Comparison of ENCODE assay signal across 9 mouse cellular contexts in the genomic region with DNA sequence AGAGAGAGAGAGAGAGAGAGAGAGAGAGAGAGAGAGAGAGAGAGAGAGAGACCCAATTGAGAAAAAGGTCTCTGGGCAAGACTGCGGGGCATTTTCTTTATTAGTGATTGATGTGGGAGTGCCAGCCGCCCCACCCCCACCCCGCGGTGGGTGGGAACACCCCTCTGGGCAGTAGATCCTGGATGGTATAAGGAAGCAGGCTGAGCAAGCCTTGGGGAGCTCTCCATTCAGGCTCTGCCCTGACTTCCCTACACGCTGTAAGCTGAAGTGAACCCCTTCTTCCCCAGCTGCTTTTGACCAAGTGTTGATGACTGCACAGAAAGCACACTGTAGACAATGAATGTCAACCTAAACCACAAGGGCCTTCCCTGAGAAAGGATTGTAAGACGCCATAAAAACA. TPM values are rescaled to one million over a fixed set of nuclear protein-coding genes. Genes with fewer than 3 reads are reported as not detected.
DNase-seq lines count a peak whose midpoint lies in the region; ATAC-seq lines count a peak whose summit lies in the region.
"Had no signal": no experiment of that assay in that cellular context is flagged by ENCODE, and none has a peak within 500 bp of the region (broad histone marks: within the 10 kb centered on the region; RNA-seq: fewer than 3 reads in every experiment).

No protein-coding gene starts in this region.

- H3K4me3 ChIP-seq in heart, embryonic 12.5 days, result no peak overlapping the region
- peak overlapping the region; percentile 71; the same call in 1 of the 2 replicates for H3K4me3 ChIP-seq in hindbrain, embryonic 15.5 days
- H3K4me3 ChIP-seq in neural tube, embryonic 13.5 days, result no peak overlapping the region

- H3K9ac ChIP-seq in heart, embryonic 12.5 days, result no peak overlapping the region
- no peak overlapping the region; the same call in 1 of the 2 replicates for H3K9ac ChIP-seq in hindbrain, embryonic 15.5 days
- no peak overlapping the region for H3K9ac ChIP-seq in neural tube, embryonic 13.5 days
- H3K9ac ChIP-seq: liver, postnatal 0 days had no signal

- no peaks in the 10 kb centered on the region for H3K4me1 ChIP-seq in heart, embryonic 12.5 days (replicated peaks)
- H3K4me1 ChIP-seq in hindbrain, embryonic 15.5 days (replicated peaks), result peaks cover 26% of the 10 kb centered on the region
- peaks cover 43% of the 10 kb centered on the region for H3K4me1 ChIP-seq in neural tube, embryonic 13.5 days (replicated peaks)

- no peaks in the 10 kb centered on the region for H3K36me3 ChIP-seq in heart, embryonic 12.5 days
- no peaks in the 10 kb centered on the region for H3K36me3 ChIP-seq in hindbrain, embryonic 15.5 days
- no peaks in the 10 kb centered on the region for H3K36me3 ChIP-seq in neural tube, embryonic 13.5 days

- peaks cover 4% of the 10 kb centered on the region; the same call in 1 of the 2 replicates for H3K9me3 ChIP-seq in heart, embryonic 12.5 days (replicated peaks)
- no peaks in the 10 kb centered on the region for H3K9me3 ChIP-seq in hindbrain, embryonic 15.5 days
- no peaks in the 10 kb centered on the region for H3K9me3 ChIP-seq in neural tube, embryonic 13.5 days

- H3K27me3 ChIP-seq in heart, embryonic 12.5 days (replicated peaks), result peaks cover 29% of the 10 kb centered on the region
- H3K27me3 ChIP-seq in hindbrain, embryonic 15.5 days, result no peaks in the 10 kb centered on the region
- H3K27me3 ChIP-seq in neural tube, embryonic 13.5 days, result peaks cover 28% of the 10 kb centered on the region

- peak overlapping the region; percentile 93; the same call in 1 of the 2 replicates for H3K4me2 ChIP-seq in heart, embryonic 12.5 days
- peak overlapping the region; percentile 98 for H3K4me2 ChIP-seq in hindbrain, embryonic 15.5 days
- peak overlapping the region; percentile 98 for H3K4me2 ChIP-seq in neural tube, embryonic 13.5 days

- H3K27ac ChIP-seq in heart, embryonic 12.5 days (ENCODE audit: poor library complexity, severe bottlenecking), result no peak overlapping the region
- H3K27ac ChIP-seq in hindbrain, embryonic 15.5 days (replicated peaks), result no peak overlapping the region
- 0 out of 2 replicates have a peak overlapping the region, but pooled peaks have one; percentile 23 for H3K27ac ChIP-seq in neural tube, embryonic 13.5 days (replicated peaks)

- no peak for ATAC-seq in heart, embryonic 12.5 days (ENCODE audit: insufficient number of reproducible peaks, low FRiP score)
- no peak for ATAC-seq in hindbrain, embryonic 15.5 days (ENCODE audit: low FRiP score, low read depth)
- no peak for ATAC-seq in neural tube, embryonic 13.5 days (ENCODE audit: low read depth)

- intact Hi-C loops in heart, postnatal 10 days (cut with DNase I), result no loop called here

- 35% methylated on average over 6 of the region's 6 CpGs for WGBS in heart, embryonic 12.5 days
- 28% methylated on average over 6 of the region's 6 CpGs for WGBS in hindbrain, embryonic 15.5 days
- WGBS in neural tube, embryonic 13.5 days, result 21% methylated on average over 6 of the region's 6 CpGs

- DNase-seq in heart, postnatal 10 days, result no peak
- peak; percentile 33 for DNase-seq in MEL-GATA-1-ER (ENCODE audit: extremely low read depth, low read depth)
- DNase-seq in gastrocnemius, postnatal 25 days, result no peak
- DNase-seq in kidney, postnatal 14 days, result no peak
- DNase-seq in natural killer cell, adult 2 months (ENCODE audit: low spot score in 2 of 2), result no peak

RNA-seq across cellular contexts. Expression of a gene that starts 0.6 kb away (rescaled TPM):
- 74.3 and 76.4 TPM in 2 replicates for polyA plus RNA-seq in heart, embryonic 12.5 days (2016; fragmentation: Nextera tagmentation; extraction: Ambion mirVana)
- total RNA-seq in heart, postnatal 10 days (2021), result 10 to 100 TPM; 35.9 to 42.5 TPM
- 51.8 and 59.6 TPM in 2 replicates for polyA plus RNA-seq in hindbrain, embryonic 15.5 days (2015; fragmentation: Nextera tagmentation; extraction: Ambion mirVana)
- polyA plus RNA-seq in neural tube, embryonic 13.5 days (2015; fragmentation: Nextera tagmentation; extraction: Ambion mirVana), result 60.6 and 65.2 TPM in 2 replicates
- 10 to 100 TPM; 13.3 to 13.9 TPM for total RNA-seq in gastrocnemius, postnatal 25 days (2021)
